12 mouse cellular contexts compared by ENCODE assay signal in genomic region chr9:53408953-53409361, GRCm38 (mm10).
A peak's percentile ranks its signal among the peaks of the same experiment; 100 is the strongest.
DNase-seq lines count a peak whose midpoint lies in the region.
"Had no signal": no experiment of that assay in that cellular context is flagged by ENCODE, and none has a peak within 500 bp of the region (broad histone marks: within the 10 kb centered on the region; RNA-seq: fewer than 3 reads in every experiment).

No protein-coding gene starts in this region.

- DNase-seq in kidney, adult 9 months: peak; percentile 45
- DNase-seq in kidney, postnatal 4 days: no peak
- DNase-seq in NIH3T3 (ENCODE audit: low read depth): peak; percentile 68
- DNase-seq in fat pad, adult 2 months (ENCODE audit: extremely low read depth, low read depth, low spot score): peak; percentile 76
- DNase-seq in lung, postnatal 14 days: peak; percentile 40
- no peak for DNase-seq in B cell, adult 2 months
- DNase-seq in left cerebral cortex, adult 9 months (ENCODE audit: low spot score in 2 of 2): no peak
- DNase-seq in retina, postnatal 1 day: no peak
- DNase-seq: cerebellum, postnatal 25 days; heart, adult 2 months; right cerebral cortex, adult 18-20 months; thymus, adult 18-20 months had no signal

Comparison
In these comparisons a context has a peak if more than half of its experiments do, and no peak if none do; other contexts are left out.
1. DNase-seq: peak in kidney, adult 9 months (single experiment), NIH3T3 (single experiment), fat pad, adult 2 months (single experiment) and lung, postnatal 14 days (single experiment); none in kidney, postnatal 4 days (0 of 2), B cell, adult 2 months (0 of 2), left cerebral cortex, adult 9 months (0 of 2) and retina, postnatal 1 day (single experiment).